Mouse (Mus musculus): ENCODE results near the gene Trim2.

DNA sequence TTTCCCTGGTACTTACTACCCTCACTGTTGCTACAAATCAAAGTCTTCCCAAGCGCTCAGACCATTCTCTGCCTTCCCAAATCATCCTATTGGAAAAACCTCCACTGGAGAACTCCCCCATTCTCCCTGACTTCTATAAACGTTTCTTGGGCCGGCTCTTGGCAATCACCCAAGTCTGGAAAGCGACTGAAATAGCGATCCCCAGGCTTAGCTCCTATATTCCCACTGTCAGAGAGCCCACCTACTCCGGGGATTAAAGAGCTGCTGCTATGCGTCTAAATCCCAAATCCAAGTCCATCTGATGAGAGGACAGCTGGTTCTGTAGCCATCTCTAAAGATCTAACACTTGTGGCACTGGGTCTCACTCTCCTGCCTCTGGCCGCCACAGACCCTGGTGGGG is 58.9 kb downstream of the Trim2 start:
- TF ChIP-seq POLR2A (IDR thresholded peaks at IDR 0.05; ENCODE audit: insufficient read length, low read depth) (no peak), CEBPB (IDR thresholded peaks at IDR 0.05; ENCODE audit: insufficient read depth, poor library complexity, severe bottlenecking) (no peak), MAX (IDR thresholded peaks at IDR 0.05; ENCODE audit: low read depth) (no peak), SRF (IDR thresholded peaks at IDR 0.05; ENCODE audit: control insufficient read depth, insufficient read length, low read depth) (no peak), USF1 (IDR thresholded peaks at IDR 0.05; ENCODE audit: low read depth) (no peak), POLR2AphosphoS2 (IDR thresholded peaks at IDR 0.05; ENCODE audit: insufficient read length, low read depth) (no peak), TCF3 (IDR thresholded peaks at IDR 0.05; ENCODE audit: insufficient read length, low read depth) (no peak), TCF12 (IDR thresholded peaks at IDR 0.05; ENCODE audit: insufficient read depth, poor library complexity, severe bottlenecking) (no peak), REST (IDR thresholded peaks at IDR 0.05; ENCODE audit: insufficient read depth, insufficient read length) (no peak), E2F4 (IDR thresholded peaks at IDR 0.05; ENCODE audit: insufficient read depth) (no peak)

Measured in myocyte (in vitro differentiated cells).